Mouse (Mus musculus) hindbrain, embryonic 16.5 days (tissue): Measurements from ENCODE around the gene Sept9. TPM values are rescaled to one million over a fixed set of nuclear protein-coding genes. Genes with fewer than 3 reads are reported as not detected.
"Not testable (repeated sequence)": the region's sequence is repeated elsewhere in the genome, so short reads cannot be mapped to it uniquely, and the experiment has no call there.

Experiments
- ATAC-seq: fragments of 200-750 bp; cut with Nextera tagmentation; 2 replicates; pipeline ENCODE4 v1.8.0; 2017; ENCODE audit warnings: moderate TSS enrichment, moderate library complexity
- H3K27ac ChIP-seq: fragments of 300-500 bp; sonication (generic); 2 replicates; pipeline ENCODE4 v1.5.1; 2014; ENCODE audit warnings: low read depth, mild to moderate bottlenecking, control low read depth, low read length, moderate library complexity
- H3K27me3 ChIP-seq: fragments of 300-500 bp; sonication (generic); replicated peaks from 2 replicates; pipeline ENCODE4 v1.6.1; 2014; ENCODE audit warnings: low read length; ENCODE audit not compliant: control insufficient read depth, insufficient read depth
- H3K36me3 ChIP-seq: fragments of 300-500 bp; sonication (generic); 2 replicates; pipeline ENCODE4 v1.6.1; 2014; ENCODE audit warnings: mild to moderate bottlenecking, low read length, moderate library complexity, mixed read lengths; ENCODE audit not compliant: control insufficient read depth, insufficient read depth
- H3K4me1 ChIP-seq: fragments of 300-500 bp; sonication (generic); 2 replicates; pipeline ENCODE4 v1.6.1; 2014; ENCODE audit warnings: low read depth, low read length; ENCODE audit not compliant: control insufficient read depth, insufficient read depth
- H3K4me2 ChIP-seq: fragments of 300-500 bp; sonication (generic); 2 replicates; pipeline ENCODE4 v1.6.1; 2014; ENCODE audit warnings: mild to moderate bottlenecking, low read length, control low read depth, moderate library complexity
- H3K4me3 ChIP-seq: fragments of 300-500 bp; sonication (generic); 2 replicates; pipeline ENCODE4 v1.5.1; 2014; ENCODE audit warnings: mild to moderate bottlenecking, low read length, control low read depth, moderate library complexity
- H3K9ac ChIP-seq: fragments of 300-500 bp; sonication (generic); 2 replicates; pipeline ENCODE4 v1.6.1; 2014; ENCODE audit warnings: low read depth, mild to moderate bottlenecking, control low read depth, low read length, moderate library complexity
- H3K9me3 ChIP-seq: fragments of 300-500 bp; sonication (generic); 2 replicates; pipeline ENCODE4 v1.6.1; 2014; ENCODE audit warnings: mild to moderate bottlenecking, low read length, moderate library complexity; ENCODE audit not compliant: control insufficient read depth
- WGBS: fragments of 180-500 bp; shearing (Covaris S2); extraction: QIAGEN DNeasy Blood & Tissue Kit; methylation state at CpG from one replicate; pipeline ENCODE4 v1.1.7; 2014; 5-methylcytosine and 5-hydroxymethylcytosine counted together
- polyA plus RNA-seq: library from polyadenylated mRNA; unstranded; fragments of >200 nt; fragmentation: Nextera tagmentation; extraction: Ambion mirVana; gene quantifications from 2 replicates; pipeline ENCODE4 v1.2.1, GENCODE M21; 2015

Sept9 gene
- polyA plus RNA-seq, 1 experiment from 2014 or later, result 109 TPM

- WGBS, result 81% methylated on average over 3 of the region's 3 CpGs
- Histone ChIP-seq H3K27me3 (no peaks in the 10 kb centered on the region), H3K4me3 (no peak overlapping the region), H3K27ac (peak overlapping the region; percentile 54; the same call in 1 of the 2 replicates), H3K4me1 (peaks cover 44% of the 10 kb centered on the region), H3K4me2 (no peak overlapping the region), H3K9me3 (no peaks in the 10 kb centered on the region), H3K36me3 (no peaks in the 10 kb centered on the region), H3K9ac (no peak overlapping the region)
- no peak for ATAC-seq
Observed at GRCm38 (mm10) chr11:117339050-117339449, 139.6 kb downstream of the Sept9 start.

- Histone ChIP-seq H3K4me3 (no peak overlapping the region), H3K9ac (no peak overlapping the region), H3K9me3 (no peaks in the 10 kb centered on the region), H3K4me2 (no peak overlapping the region), H3K4me1 (peaks cover 50% of the 10 kb centered on the region), H3K27me3 (no peaks in the 10 kb centered on the region), H3K27ac (peak overlapping the region; percentile 58), H3K36me3 (no peaks in the 10 kb centered on the region)
- 17% methylated on average over 7 of the region's 7 CpGs for WGBS
- ATAC-seq, result peak; percentile 65
Observed at GRCm38 (mm10) chr11:117341218-117341617, 141.8 kb downstream of the Sept9 start.

- H3K4me3 ChIP-seq, result no peak overlapping the region
- peaks cover 54% of the 10 kb centered on the region for H3K4me1 ChIP-seq
- H3K9ac ChIP-seq, result no peak overlapping the region
- no peak overlapping the region for H3K4me2 ChIP-seq
- no peak for ATAC-seq
- H3K27me3 ChIP-seq, result no peaks in the 10 kb centered on the region
- peak overlapping the region; percentile 51; the same call in 1 of the 2 replicates for H3K27ac ChIP-seq
- no peaks in the 10 kb centered on the region for H3K9me3 ChIP-seq
- H3K36me3 ChIP-seq, result no peaks in the 10 kb centered on the region
- 95% methylated on average over 7 of the region's 7 CpGs for whole genome bisulfite sequencing
Observed at GRCm38 (mm10) chr11:117342076-117342475, 142.6 kb downstream of the Sept9 start.

GRCm38 (mm10) chr11:117342490-117342889, 143.0 kb downstream of the Sept9 start:
- ATAC-seq, result not testable (repeated sequence)

GRCm38 (mm10) chr11:117343800-117344199, 144.3 kb downstream of the Sept9 start:
- Histone ChIP-seq H3K36me3 (no peaks in the 10 kb centered on the region), H3K9ac (no peak overlapping the region), H3K27me3 (no peaks in the 10 kb centered on the region), H3K9me3 (no peaks in the 10 kb centered on the region), H3K27ac (peak overlapping the region; percentile 75; the same call in 1 of the 2 replicates), H3K4me1 (peaks cover 63% of the 10 kb centered on the region), H3K4me2 (no peak overlapping the region), H3K4me3 (no peak overlapping the region)
- 84% methylated on average over 5 of the region's 5 CpGs for WGBS
- ATAC-seq, result no peak

More at GRCm38 (mm10) chr11:117342490-117342889, 143.0 kb downstream of the Sept9 start:
- H3K27me3 ChIP-seq, H3K9me3 ChIP-seq, H3K36me3 ChIP-seq, H3K4me2 ChIP-seq, H3K4me3 ChIP-seq, H3K27ac ChIP-seq, H3K9ac ChIP-seq: not testable (repeated sequence)
- WGBS, result 89% methylated on average over 6 of the region's 6 CpGs
- peaks cover 59% of the 10 kb centered on the region for H3K4me1 ChIP-seq

GRCm38 (mm10) chr11:117344339-117345021, 145.0 kb downstream of the Sept9 start:
- WGBS, result 38% methylated on average over 11 of the region's 11 CpGs
- Histone ChIP-seq H3K36me3 (no peaks in the 10 kb centered on the region), H3K9me3 (no peaks in the 10 kb centered on the region), H3K9ac (peak overlapping the region; percentile 24; the same call in 1 of the 2 replicates), H3K4me3 (no peak overlapping the region), H3K27ac (peak overlapping the region; percentile 75), H3K4me1 (peaks cover 66% of the 10 kb centered on the region), H3K27me3 (no peaks in the 10 kb centered on the region), H3K4me2 (peak overlapping the region; percentile 5)
- ATAC-seq, result no peak

GRCm38 (mm10) chr11:117345022-117345765, 145.7 kb downstream of the Sept9 start:
- H3K27ac ChIP-seq, result peak overlapping the region; percentile 75
- no peak overlapping the region for H3K4me3 ChIP-seq
- H3K36me3 ChIP-seq, result no peaks in the 10 kb centered on the region
- no peaks in the 10 kb centered on the region for H3K27me3 ChIP-seq
- no peak overlapping the region; the same call in 1 of the 2 replicates for H3K9ac ChIP-seq
- H3K4me1 ChIP-seq, result peaks cover 70% of the 10 kb centered on the region
- WGBS, result 31% methylated on average over 12 of the region's 12 CpGs
- no peaks in the 10 kb centered on the region for H3K9me3 ChIP-seq
- ATAC-seq, result peak; percentile 81
- peak overlapping the region; percentile 5 for H3K4me2 ChIP-seq

GRCm38 (mm10) chr11:117347256-117347655, 147.8 kb downstream of the Sept9 start:
- Histone ChIP-seq H3K27me3 (no peaks in the 10 kb centered on the region), H3K9ac (no peak overlapping the region; the same call in 1 of the 2 replicates), H3K9me3 (no peaks in the 10 kb centered on the region), H3K4me3 (no peak overlapping the region), H3K36me3 (peaks cover 3% of the 10 kb centered on the region), H3K4me2 (no peak overlapping the region), H3K4me1 (peaks cover 56% of the 10 kb centered on the region), H3K27ac (peak overlapping the region; percentile 7; the same call in 1 of the 2 replicates)
- 76% methylated on average over 4 of the region's 4 CpGs for WGBS
- ATAC-seq, result no peak

GRCm38 (mm10) chr11:117348429-117349103, 149.1 kb downstream of the Sept9 start:
- no peak overlapping the region for H3K4me2 ChIP-seq
- no peak for ATAC-seq
- peak overlapping the region; percentile 42; the same call in 1 of the 2 replicates for H3K27ac ChIP-seq
- H3K4me3 ChIP-seq, result no peak overlapping the region
- H3K9ac ChIP-seq, result no peak overlapping the region
- WGBS, result 39% methylated on average over 10 of the region's 10 CpGs
- no peaks in the 10 kb centered on the region for H3K27me3 ChIP-seq
- H3K4me1 ChIP-seq, result peaks cover 56% of the 10 kb centered on the region
- peaks cover 15% of the 10 kb centered on the region for H3K36me3 ChIP-seq
- H3K9me3 ChIP-seq, result no peaks in the 10 kb centered on the region
